Mouse (Mus musculus) C2C12 (cell line): ENCODE measurements around the gene Med21.

Experiments
- CEBPB ChIP-seq: IDR thresholded peaks from one replicate; pipeline ENCODE4 v1.6.1; 2011; ENCODE audit warnings: low read depth, mild to moderate bottlenecking, control low read depth, moderate library complexity
- CTCF ChIP-seq: IDR thresholded peaks from one replicate; pipeline ENCODE4 v1.5.1; 2011; ENCODE audit not compliant: control insufficient read depth, insufficient read depth, insufficient read length
- MAX ChIP-seq: IDR thresholded peaks from one replicate; pipeline ENCODE4 v1.6.1; 2011; ENCODE audit warnings: mild to moderate bottlenecking, control low read depth
- USF1 ChIP-seq: IDR thresholded peaks from one replicate; pipeline ENCODE4 v1.6.1; 2011; ENCODE audit warnings: low read depth, mild to moderate bottlenecking, control low read depth, moderate library complexity

GRCm38 (mm10) chr6:146641621-146642210, 631 bp upstream of the Med21 start:
- TF ChIP-seq CTCF: no peak
- no peak for TF ChIP-seq MAX
- no peak for TF ChIP-seq USF1
- no peak for TF ChIP-seq CEBPB
